Mouse (Mus musculus) lung, adult 2 months (tissue): ENCODE results near the gene Map7d1.

Experiments
- CTCF ChIP-seq: fragments of 200-500 bp; IDR thresholded peaks from 2 replicates; pipeline ENCODE4 v1.5.1; 2011; ENCODE audit warnings: mild to moderate bottlenecking, low read length, control low read depth; ENCODE audit not compliant: insufficient read depth
- POLR2A ChIP-seq: fragments of 200-500 bp; IDR thresholded peaks from 2 replicates; pipeline ENCODE4 v1.6.1; 2011; ENCODE audit warnings: low read depth, mild to moderate bottlenecking, control low read depth, low read length, borderline replicate concordance; ENCODE audit errors: extremely low read depth

- TF ChIP-seq POLR2A: no peak
- no peak for TF ChIP-seq CTCF
These were observed 44.9 kb upstream of the Map7d1 start for GRCm38 (mm10) chr4:126300916-126301583.
